Mouse (Mus musculus) hindbrain, embryonic 11.5 days (tissue): ENCODE results near the gene Gm12355. TPM values are rescaled to one million over a fixed set of nuclear protein-coding genes. Genes with fewer than 3 reads are reported as not detected.

Source experiments
- ATAC-seq: fragments of 200-750 bp; cut with Nextera tagmentation; 2 replicates; pipeline ENCODE4 v1.8.0; 2017; ENCODE audit warnings: mild to moderate bottlenecking, moderate TSS enrichment, moderate library complexity; ENCODE audit not compliant: low FRiP score
- DNase-seq: peaks from one replicate; pipeline ENCODE4 v3.0.0-alpha.2; 2015; ENCODE audit warnings: low spot score
- H3K27ac ChIP-seq: fragments of 300-500 bp; sonication (generic); 2 replicates; pipeline ENCODE4 v1.5.1; 2014; ENCODE audit warnings: mild to moderate bottlenecking, low read depth, low read length
- H3K27me3 ChIP-seq: fragments of 300-500 bp; sonication (generic); 2 replicates; pipeline ENCODE4 v1.6.1; 2014; ENCODE audit warnings: mild to moderate bottlenecking, low read length, moderate library complexity, mixed read lengths; ENCODE audit not compliant: control insufficient read depth, insufficient read depth
- H3K36me3 ChIP-seq: fragments of 300-500 bp; sonication (generic); 2 replicates; pipeline ENCODE4 v1.6.1; 2014; ENCODE audit warnings: mild to moderate bottlenecking, low read length, moderate library complexity, mixed read lengths; ENCODE audit not compliant: control insufficient read depth, insufficient read depth
- H3K4me1 ChIP-seq: fragments of 300-500 bp; sonication (generic); replicated peaks from 2 replicates; pipeline ENCODE4 v1.6.1; 2014; ENCODE audit warnings: low read length, mixed read lengths; ENCODE audit not compliant: control insufficient read depth, insufficient read depth
- H3K4me2 ChIP-seq: fragments of 300-500 bp; sonication (generic); replicated peaks from 2 replicates; pipeline ENCODE4 v1.6.1; 2014; ENCODE audit warnings: mild to moderate bottlenecking, low read depth, low read length
- H3K4me3 ChIP-seq: fragments of 300-500 bp; sonication (generic); 2 replicates; pipeline ENCODE4 v1.5.1; 2014; ENCODE audit warnings: low read depth, low read length
- H3K9ac ChIP-seq: fragments of 300-500 bp; sonication (generic); 2 replicates; pipeline ENCODE4 v1.6.1; 2014; ENCODE audit warnings: low read depth, low read length
- H3K9me3 ChIP-seq: fragments of 300-500 bp; sonication (generic); 2 replicates; pipeline ENCODE4 v1.6.1; 2016; ENCODE audit warnings: low read length; ENCODE audit not compliant: control insufficient read depth
- WGBS: fragments of 180-500 bp; shearing (Covaris S2); extraction: QIAGEN DNeasy Blood & Tissue Kit; methylation state at CpG from one replicate; pipeline ENCODE4 v1.1.7; 2014; 5-methylcytosine and 5-hydroxymethylcytosine counted together
- polyA plus RNA-seq: library from polyadenylated mRNA; unstranded; fragments of >200 nt; fragmentation: Nextera tagmentation; extraction: Ambion mirVana; gene quantifications from 2 replicates; pipeline ENCODE4 v1.2.1, GENCODE M21; 2014

Gm12355 gene
- polyA plus RNA-seq, 1 experiment from 2014 or later = 1.8 TPM

- H3K36me3 ChIP-seq = peaks cover 7% of the 10 kb centered on the region; the same call in 1 of the 2 replicates
- WGBS = 88% methylated on average over 12 of the region's 12 CpGs
- H3K9me3 ChIP-seq = no peaks in the 10 kb centered on the region
- H3K27ac ChIP-seq = peak overlapping the region; percentile 24; the same call in 1 of the 2 replicates
- H3K4me2 ChIP-seq = no peak overlapping the region
- ATAC-seq = no peak
- H3K4me3 ChIP-seq = no peak overlapping the region
- H3K4me1 ChIP-seq = peaks cover 8% of the 10 kb centered on the region; the same call in 1 of the 2 replicates
- H3K9ac ChIP-seq = no peak overlapping the region
- no peak for DNase-seq
- no peaks in the 10 kb centered on the region for H3K27me3 ChIP-seq
Observed at GRCm38 (mm10) chr11:98582551-98583264, 42.8 kb downstream of the Gm12355 start.

DNA sequence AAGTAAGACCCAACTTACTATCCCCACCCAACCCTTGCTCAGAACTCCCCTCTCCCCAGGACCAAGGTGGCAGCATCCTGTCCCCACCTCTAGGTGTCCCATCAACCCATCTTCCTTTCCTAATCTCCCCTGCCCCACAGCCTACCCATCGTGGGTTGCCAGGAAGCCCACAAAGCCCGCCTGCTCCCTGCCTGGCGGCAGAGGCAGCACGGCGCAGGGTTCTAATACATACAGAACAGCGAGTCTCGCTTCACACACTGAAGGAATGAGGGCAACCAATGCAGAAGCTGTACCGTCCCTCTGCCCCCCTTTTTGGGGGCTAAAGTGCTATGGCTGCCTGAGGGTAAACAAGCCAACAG, 43.5 kb downstream of the Gm12355 start:
- no peaks in the 10 kb centered on the region for H3K9me3 ChIP-seq
- 84% methylated on average over 8 of the region's 8 CpGs for WGBS
- H3K4me1 ChIP-seq = peaks cover 8% of the 10 kb centered on the region; the same call in 1 of the 2 replicates
- DNase-seq = no peak
- H3K36me3 ChIP-seq = peaks cover 7% of the 10 kb centered on the region; the same call in 1 of the 2 replicates
- no peak overlapping the region for H3K9ac ChIP-seq
- H3K27me3 ChIP-seq = no peaks in the 10 kb centered on the region
- no peak for ATAC-seq
- H3K27ac ChIP-seq = no peak overlapping the region
- H3K4me2 ChIP-seq = no peak overlapping the region
- H3K4me3 ChIP-seq = no peak overlapping the region

DNA sequence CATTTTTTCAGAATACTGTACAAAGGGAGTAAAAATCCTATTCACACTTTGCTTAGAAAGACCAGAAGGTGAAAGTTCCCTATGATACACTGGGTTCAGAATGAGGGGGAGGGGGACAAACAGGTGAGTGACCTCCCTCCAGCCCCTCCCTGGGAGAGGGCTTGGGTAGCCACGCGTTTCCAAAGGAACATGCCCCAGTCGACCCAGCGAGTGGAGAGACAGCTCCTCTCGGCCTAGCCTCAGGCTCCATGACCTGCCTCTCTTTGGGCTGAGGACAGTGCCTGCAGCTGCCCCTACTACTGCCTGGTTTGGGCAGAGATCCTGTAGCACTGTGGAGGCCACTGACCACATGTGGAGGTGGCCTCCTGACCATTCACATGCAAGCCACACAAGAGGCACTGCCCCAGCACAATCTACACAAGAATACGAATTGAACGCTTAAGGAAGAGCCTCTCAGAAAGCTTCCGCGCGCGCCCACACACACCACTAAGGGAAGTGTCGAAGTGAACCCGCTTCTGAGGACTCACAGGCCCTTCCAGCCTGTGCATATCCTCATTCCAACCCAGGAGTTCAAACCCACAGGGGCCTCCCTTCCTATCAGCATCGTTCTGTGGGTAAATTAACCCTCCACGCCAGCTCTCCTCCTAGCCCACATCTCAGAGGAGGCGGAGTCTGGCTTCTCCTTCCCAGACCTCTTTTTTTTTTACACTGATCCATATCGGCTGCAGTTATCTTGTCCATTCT, 44.0 kb downstream of the Gm12355 start:
- H3K4me2 ChIP-seq = no peak overlapping the region
- H3K27ac ChIP-seq = no peak overlapping the region
- H3K36me3 ChIP-seq = peaks cover 7% of the 10 kb centered on the region; the same call in 1 of the 2 replicates
- 74% methylated on average over 17 of the region's 17 CpGs for WGBS
- ATAC-seq = no peak
- no peaks in the 10 kb centered on the region for H3K9me3 ChIP-seq
- peaks cover 8% of the 10 kb centered on the region; the same call in 1 of the 2 replicates for H3K4me1 ChIP-seq
- H3K27me3 ChIP-seq = no peaks in the 10 kb centered on the region
- no peak overlapping the region for H3K9ac ChIP-seq
- H3K4me3 ChIP-seq = no peak overlapping the region
- no peak for DNase-seq

DNA sequence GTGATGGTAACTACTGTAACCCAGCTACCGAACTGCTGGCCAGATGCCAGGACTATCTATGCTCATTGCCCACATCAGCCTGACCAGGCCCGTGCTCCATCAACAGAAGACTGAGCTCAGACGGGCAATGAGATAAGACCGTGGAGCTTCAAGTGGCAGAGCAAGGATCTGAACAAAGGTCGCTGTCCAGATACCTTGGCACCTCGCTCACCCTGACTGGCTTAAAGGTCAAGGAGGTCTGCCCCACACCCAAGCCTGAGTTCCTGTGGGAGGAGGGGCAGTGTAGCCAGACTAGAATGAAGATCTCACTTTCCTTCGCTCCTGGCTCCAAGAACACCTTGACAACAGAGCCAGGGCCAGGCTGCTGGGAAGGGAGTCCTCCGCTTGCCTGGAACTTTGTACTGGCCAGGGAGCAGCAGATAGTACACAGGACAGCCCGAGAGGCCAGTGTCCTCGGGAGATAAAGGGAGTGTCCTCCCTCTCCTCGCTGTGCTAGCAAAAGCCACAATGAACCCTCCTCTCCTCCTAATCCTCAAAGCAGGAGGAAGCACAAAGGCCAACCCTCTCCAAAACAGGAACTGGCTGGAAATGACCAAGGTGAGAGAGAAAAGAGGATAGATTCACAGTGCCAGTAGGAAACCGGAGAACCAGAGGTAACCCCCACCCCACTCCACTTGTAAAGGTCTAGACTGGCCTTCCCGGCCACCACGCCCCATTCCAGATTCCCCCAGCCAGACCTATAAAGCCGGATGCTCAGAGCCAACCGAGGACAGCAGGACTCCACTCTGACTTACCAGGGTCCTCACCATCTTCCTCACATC, 45.0 kb downstream of the Gm12355 start:
- ATAC-seq (no peak), DNase-seq (no peak)
- H3K9me3 ChIP-seq = no peaks in the 10 kb centered on the region
- H3K4me2 ChIP-seq = no peak overlapping the region
- H3K27me3 ChIP-seq = no peaks in the 10 kb centered on the region
- peaks cover 7% of the 10 kb centered on the region; the same call in 1 of the 2 replicates for H3K36me3 ChIP-seq
- no peak overlapping the region for H3K9ac ChIP-seq
- WGBS = 80% methylated on average over 16 of the region's 16 CpGs
- H3K4me3 ChIP-seq = no peak overlapping the region
- no peak overlapping the region for H3K27ac ChIP-seq
- H3K4me1 ChIP-seq = peaks cover 2% of the 10 kb centered on the region; the same call in 1 of the 2 replicates

GRCm38 (mm10) chr11:98577776-98578175, 47.7 kb downstream of the Gm12355 start:
- no peak overlapping the region for H3K27ac ChIP-seq
- no peaks in the 10 kb centered on the region for H3K27me3 ChIP-seq
- H3K4me3 ChIP-seq = no peak overlapping the region
- no peak overlapping the region for H3K4me2 ChIP-seq
- H3K9me3 ChIP-seq = no peaks in the 10 kb centered on the region
- WGBS = 92% methylated on average over 5 of the region's 5 CpGs
- DNase-seq (no peak), ATAC-seq (no peak)
- no peaks in the 10 kb centered on the region for H3K4me1 ChIP-seq
- peaks cover 7% of the 10 kb centered on the region; the same call in 1 of the 2 replicates for H3K36me3 ChIP-seq
- no peak overlapping the region for H3K9ac ChIP-seq

Other genes starting within 250 kb of the Gm12355 start
- 0.53 and 0.54 TPM in 2 replicates for gene Tcap, start 241.8 kb downstream of the Gm12355 start, polyA plus RNA-seq
- gene Pnmt, start 239.2 kb downstream of the Gm12355 start, polyA plus RNA-seq = 0.54 and 0.93 TPM in 2 replicates
- 4.3 and 4.5 TPM in 2 replicates for gene Pgap3, start 225.2 kb downstream of the Gm12355 start, polyA plus RNA-seq
- 15.5 and 17.2 TPM in 2 replicates for gene Erbb2, start 213.2 kb downstream of the Gm12355 start, polyA plus RNA-seq
- 152 and 167 TPM in 2 replicates for gene Mien1, start 186.7 kb downstream of the Gm12355 start, polyA plus RNA-seq
- 2.1 and 3.3 TPM in 2 replicates for gene Grb7, start 179.3 kb downstream of the Gm12355 start, polyA plus RNA-seq
- 0.11 and 0.60 TPM in 2 replicates for gene Ikzf3, start 79.6 kb downstream of the Gm12355 start, polyA plus RNA-seq
- gene Zpbp2, start 74.6 kb downstream of the Gm12355 start, polyA plus RNA-seq = 0.21 TPM in 1 of 2 replicates, not detected in the other
- gene Ormdl3, start 38.3 kb downstream of the Gm12355 start, polyA plus RNA-seq = 10.9 and 12.2 TPM in 2 replicates
- not detected in 2 replicates for gene Lrrc3c, start 27.4 kb downstream of the Gm12355 start, polyA plus RNA-seq
- gene Gsdma3, start 699 bp upstream of the Gm12355 start, polyA plus RNA-seq = not detected in 2 replicates
- not detected in 2 replicates for gene Gsdma2, start 21.1 kb upstream of the Gm12355 start, polyA plus RNA-seq
- not detected in 2 replicates for gene Gsdma, start 38.7 kb upstream of the Gm12355 start, polyA plus RNA-seq
- 154 and 155 TPM in 2 replicates for gene Psmd3, start 56.9 kb upstream of the Gm12355 start, polyA plus RNA-seq
- gene Csf3, start 75.6 kb upstream of the Gm12355 start, polyA plus RNA-seq = not detected in 2 replicates
- gene Med24, start 103.8 kb upstream of the Gm12355 start, polyA plus RNA-seq = 47.3 and 60.8 TPM in 2 replicates
- gene Thra, start 115.0 kb upstream of the Gm12355 start, polyA plus RNA-seq = 34.7 and 41.4 TPM in 2 replicates
- gene Nr1d1, start 149.7 kb upstream of the Gm12355 start, polyA plus RNA-seq = 0.92 and 1.4 TPM in 2 replicates
- 25.0 and 28.0 TPM in 2 replicates for gene Msl1, start 169.9 kb upstream of the Gm12355 start, polyA plus RNA-seq
- gene Casc3, start 179.2 kb upstream of the Gm12355 start, polyA plus RNA-seq = 44.6 and 49.6 TPM in 2 replicates
- gene Rapgefl1, start 211.1 kb upstream of the Gm12355 start, polyA plus RNA-seq = 2.0 and 2.2 TPM in 2 replicates
- 5.1 and 5.4 TPM in 2 replicates for gene Wipf2, start 238.0 kb upstream of the Gm12355 start, polyA plus RNA-seq